Mouse (Mus musculus) thymus, postnatal 0 days (tissue): ENCODE data around the gene Mtx2. TPM values are rescaled to one million over a fixed set of nuclear protein-coding genes. Genes with fewer than 3 reads are reported as not detected.

Experiments used
- DNase-seq: peaks from one replicate; pipeline ENCODE4 v3.0.0-alpha.2; 2015; ENCODE audit warnings: low spot score
- polyA plus RNA-seq: library from polyadenylated mRNA; unstranded; fragments of >200 nt; fragmentation: Nextera tagmentation; extraction: Ambion mirVana; gene quantifications from 2 replicates; pipeline ENCODE4 v1.2.1, GENCODE M21; 2015

The Mtx2 gene
- polyA plus RNA-seq, 1 experiment from 2014 or later, result 92.9 TPM

GRCm38 (mm10) chr2:74917880-74918537 lies 92.4 kb downstream of the Mtx2 start:
- no peak for DNase-seq

DNA sequence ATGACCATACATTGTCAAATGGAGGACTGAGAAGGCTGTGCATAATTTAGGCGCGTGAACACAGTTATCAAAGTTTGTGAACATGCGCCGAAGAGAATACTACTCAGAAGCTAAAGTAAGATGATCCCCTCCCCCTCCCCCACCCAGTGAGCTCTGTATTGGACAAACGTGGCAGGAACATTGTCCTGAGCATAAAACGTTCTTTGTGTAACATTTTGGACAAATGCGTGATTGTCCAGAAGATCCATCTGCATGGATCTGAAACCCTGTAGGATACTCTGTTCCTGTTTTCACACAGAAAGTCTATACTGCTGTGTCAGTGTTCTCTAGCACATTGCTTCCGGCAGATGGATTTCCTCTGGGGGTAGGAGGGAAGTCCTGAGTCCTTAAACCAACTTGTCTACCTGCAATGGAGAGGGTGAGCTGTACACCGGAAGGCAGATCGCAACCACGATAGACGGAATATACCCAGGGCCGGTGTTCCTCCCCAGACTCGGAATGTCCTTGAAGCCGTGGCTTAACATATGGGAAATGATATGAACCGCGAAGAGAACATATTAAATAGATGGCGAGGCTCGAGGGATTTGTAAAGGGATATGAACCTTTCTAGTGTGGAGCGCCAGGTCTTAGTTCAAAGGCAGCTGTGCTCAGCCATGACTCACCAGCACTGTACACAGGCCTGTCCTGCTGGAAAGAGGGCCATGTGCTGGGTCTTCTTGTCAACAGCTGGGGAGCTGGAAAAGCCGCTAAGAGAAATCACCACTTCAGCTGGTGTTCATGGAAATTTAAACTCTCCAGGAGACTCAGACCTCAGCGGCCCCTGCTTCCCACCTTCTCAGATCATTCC lies 100.6 kb downstream of the Mtx2 start:
- DNase-seq, result peak; percentile 23

Other genes starting within 250 kb of the Mtx2 start
- gene Lnpk, start 246.4 kb upstream of the Mtx2 start, polyA plus RNA-seq, result 26.0 and 32.7 TPM in 2 replicates
- not detected in 2 replicates for gene Evx2, start 166.2 kb upstream of the Mtx2 start, polyA plus RNA-seq
- not detected in 2 replicates for gene Hoxd13, start 157.5 kb upstream of the Mtx2 start, polyA plus RNA-seq
- not detected in 2 replicates for gene Hoxd12, start 150.8 kb upstream of the Mtx2 start, polyA plus RNA-seq
- not detected in 2 replicates for gene Hoxd11, start 146.2 kb upstream of the Mtx2 start, polyA plus RNA-seq
- gene Hoxd10, start 133.9 kb upstream of the Mtx2 start, polyA plus RNA-seq, result 0.14 TPM in 1 of 2 replicates, not detected in the other
- 0.28 and 0.52 TPM in 2 replicates for gene Hoxd9, start 128.1 kb upstream of the Mtx2 start, polyA plus RNA-seq
- gene Hoxd8, start 121.2 kb upstream of the Mtx2 start, polyA plus RNA-seq, result 0.72 and 0.73 TPM in 2 replicates
- 0.10 and 0.37 TPM in 2 replicates for gene Hoxd3, start 113.9 kb upstream of the Mtx2 start, polyA plus RNA-seq
- gene Hoxd4, start 113.9 kb upstream of the Mtx2 start, polyA plus RNA-seq, result 0.17 TPM in 1 of 2 replicates, not detected in the other
- gene Gm28230, start 99.1 kb upstream of the Mtx2 start, polyA plus RNA-seq, result not detected in 2 replicates
- not detected in 2 replicates for gene Hoxd1, start 62.8 kb upstream of the Mtx2 start, polyA plus RNA-seq